Mouse (Mus musculus) thymus, adult 2 months (tissue): ENCODE measurements around the gene Dcdc2c. TPM values are rescaled to one million over a fixed set of nuclear protein-coding genes. Genes with fewer than 3 reads are reported as not detected.

Source experiments
- DNase-seq: peaks from one replicate; pipeline ENCODE4 v3.0.0; 2021
- H3K27ac ChIP-seq: fragments of 200-500 bp; 2 replicates; pipeline ENCODE4 v1.5.1; 2012; ENCODE audit warnings: low read length, control low read depth; ENCODE audit not compliant: control insufficient read depth, insufficient read depth
- H3K27me3 ChIP-seq: fragments of 200-500 bp; 2 replicates; pipeline ENCODE4 v1.6.1; 2012; ENCODE audit warnings: mild to moderate bottlenecking, low read length, moderate library complexity, mixed read lengths; ENCODE audit not compliant: control insufficient read depth, insufficient read depth
- H3K36me3 ChIP-seq: fragments of 200-500 bp; 2 replicates; pipeline ENCODE4 v1.6.1; 2012; ENCODE audit warnings: mild to moderate bottlenecking, low read length, moderate library complexity; ENCODE audit not compliant: control insufficient read depth, insufficient read depth
- H3K4me1 ChIP-seq: fragments of 200-500 bp; replicated peaks from 2 replicates; pipeline ENCODE4 v1.6.1; 2012; ENCODE audit warnings: low read length; ENCODE audit not compliant: control insufficient read depth, insufficient read depth
- H3K4me3 ChIP-seq: fragments of 200-500 bp; 2 replicates; pipeline ENCODE4 v1.5.1; 2012; ENCODE audit warnings: mild to moderate bottlenecking, low read length, control low read depth, moderate library complexity; ENCODE audit not compliant: control insufficient read depth, insufficient read depth
- CTCF ChIP-seq: fragments of 200-500 bp; IDR thresholded peaks from 2 replicates; pipeline ENCODE4 v1.5.1; 2012; ENCODE audit warnings: mild to moderate bottlenecking, control low read depth, low read length, moderate library complexity, borderline replicate concordance; ENCODE audit not compliant: control insufficient read depth, poor library complexity, insufficient read depth; ENCODE audit errors: extremely low read depth
- POLR2A ChIP-seq: fragments of 200-500 bp; IDR thresholded peaks from 2 replicates; pipeline ENCODE4 v1.6.1; 2012; ENCODE audit warnings: mild to moderate bottlenecking, low read length, control low read depth, moderate library complexity; ENCODE audit not compliant: control insufficient read depth, poor library complexity, insufficient read depth; ENCODE audit errors: extremely low read depth
- WGBS: fragments of 180-500 bp; shearing (Covaris S2); methylation state at CpG from one replicate; pipeline ENCODE4 v1.1.7; 2018; 5-methylcytosine and 5-hydroxymethylcytosine counted together
- polyA plus RNA-seq: library from polyadenylated mRNA; depleted of rRNA; stranded (reverse); fragments of >200 nt; gene quantifications from 2 replicates; pipeline ENCODE4 v1.2.3, GENCODE M21; 2012

The Dcdc2c gene
- polyA plus RNA-seq, 1 experiment = not detected

- Histone ChIP-seq H3K27ac (no peak overlapping the region), H3K36me3 (no peaks in the 10 kb centered on the region), H3K4me3 (no peak overlapping the region), H3K4me1 (no peaks in the 10 kb centered on the region), H3K27me3 (no peaks in the 10 kb centered on the region)
- 89% methylated on average over 6 of the region's 6 CpGs for WGBS
- DNase-seq = no peak
- TF ChIP-seq POLR2A (no peak), CTCF (no peak)
These were observed 35.8 kb upstream of the Dcdc2c start for GRCm38 (mm10) chr12:28587949-28588348.

DNA sequence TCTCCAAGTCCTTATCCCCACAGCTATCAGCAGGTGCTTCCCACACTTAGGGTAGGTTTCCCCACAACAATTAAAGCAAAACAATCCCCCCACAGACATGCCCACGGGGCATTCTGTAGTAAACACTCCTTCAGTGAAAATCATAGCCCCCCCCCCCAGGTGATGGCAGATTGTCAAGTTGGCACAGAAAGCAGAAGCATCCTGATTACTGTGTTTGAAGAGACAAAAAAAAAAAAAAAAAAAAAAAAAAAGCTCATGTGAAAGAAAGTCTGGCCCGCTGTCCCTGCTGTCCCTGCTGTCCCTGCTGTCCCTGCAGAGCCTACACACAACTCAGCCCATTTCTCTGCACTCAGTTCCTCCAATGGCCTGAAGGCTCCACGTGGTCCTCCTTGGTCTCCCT is 31.8 kb upstream of the Dcdc2c start:
- Histone ChIP-seq H3K27ac (no peak overlapping the region), H3K4me3 (no peak overlapping the region), H3K36me3 (no peaks in the 10 kb centered on the region), H3K4me1 (no peaks in the 10 kb centered on the region), H3K27me3 (no peaks in the 10 kb centered on the region)
- no peak for DNase-seq
- WGBS = 50% methylated on average over 3 of the region's 3 CpGs
- TF ChIP-seq CTCF (no peak), POLR2A (no peak)

DNA sequence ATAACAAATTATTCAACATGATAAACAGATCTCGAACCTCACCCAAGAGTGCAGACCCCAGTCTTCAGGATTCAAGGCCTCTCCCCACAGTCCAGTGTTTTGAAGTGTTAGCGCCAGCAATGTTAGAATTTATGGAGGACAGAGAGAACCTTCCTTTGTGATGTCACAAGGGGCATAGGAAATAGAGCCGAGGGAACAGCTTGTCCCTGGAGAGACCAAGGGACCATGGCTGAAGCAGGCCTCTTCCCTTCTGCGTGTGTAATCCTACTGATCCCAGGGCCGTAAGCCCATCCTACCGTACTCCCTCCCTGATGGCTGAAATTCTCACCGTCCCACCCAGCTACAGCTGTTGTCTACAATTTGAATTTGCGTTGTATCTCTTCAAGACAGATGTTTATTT is 30.2 kb upstream of the Dcdc2c start, which contains the start of gene Allc:
Gene Allc (minus strand): TSS at position 101 of the 400 bp plus-strand sequence.
- no peaks in the 10 kb centered on the region for H3K36me3 ChIP-seq
- no peak within 1 kb of the TSS for H3K4me3 ChIP-seq
- TF ChIP-seq CTCF = no peak
- TF ChIP-seq POLR2A = no peak
- no peak for DNase-seq
- 93% methylated on average over 8 of the region's 8 CpGs for WGBS
- no peaks in the 10 kb centered on the region for H3K27me3 ChIP-seq
- H3K27ac ChIP-seq = no peak within 1 kb of the TSS
- H3K4me1 ChIP-seq = no peaks in the 10 kb centered on the region

DNA sequence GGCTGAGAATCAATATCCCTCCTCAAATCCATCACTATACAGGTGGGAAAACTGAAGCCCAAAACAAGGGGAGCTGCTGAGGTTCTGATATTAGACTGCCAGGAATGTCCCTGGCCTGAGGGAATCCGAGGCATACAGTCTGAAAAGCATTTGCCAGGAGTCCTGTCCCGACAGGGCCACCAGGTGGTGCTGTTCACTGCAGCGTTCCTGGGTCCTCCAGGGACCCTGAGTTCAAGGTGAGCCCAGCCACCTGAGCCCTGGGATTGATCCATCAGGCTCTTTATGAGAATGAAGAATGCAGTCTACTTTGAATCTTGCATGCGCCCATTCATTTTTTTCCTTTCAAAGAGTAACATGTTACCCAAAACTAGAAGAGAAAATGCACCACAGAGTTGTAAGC is 26.9 kb upstream of the Dcdc2c start:
- Histone ChIP-seq H3K27ac (no peak overlapping the region), H3K4me3 (no peak overlapping the region), H3K4me1 (no peaks in the 10 kb centered on the region), H3K27me3 (no peaks in the 10 kb centered on the region), H3K36me3 (no peaks in the 10 kb centered on the region)
- peak; percentile 25 for DNase-seq
- peak; percentile 34; the same call in 1 of the 2 replicates for TF ChIP-seq CTCF
- no peak for TF ChIP-seq POLR2A
- 42% methylated on average over 4 of the region's 4 CpGs for WGBS

- H3K27me3 ChIP-seq = no peaks in the 10 kb centered on the region
- TF ChIP-seq CTCF (no peak), POLR2A (no peak)
- no peak for DNase-seq
- H3K36me3 ChIP-seq = no peaks in the 10 kb centered on the region
- H3K27ac ChIP-seq = no peak overlapping the region
- H3K4me3 ChIP-seq = no peak overlapping the region
- no peaks in the 10 kb centered on the region for H3K4me1 ChIP-seq
- 97% methylated on average over 3 of the region's 3 CpGs for WGBS
These were observed 25.9 kb upstream of the Dcdc2c start for GRCm38 (mm10) chr12:28578147-28578546.

- WGBS = 74% methylated on average over 6 of the region's 6 CpGs
- Histone ChIP-seq H3K4me3 (no peak overlapping the region), H3K27ac (no peak overlapping the region), H3K27me3 (no peaks in the 10 kb centered on the region), H3K4me1 (no peaks in the 10 kb centered on the region), H3K36me3 (no peaks in the 10 kb centered on the region)
- TF ChIP-seq POLR2A = no peak
- no peak for TF ChIP-seq CTCF
- DNase-seq = no peak
These were observed 23.3 kb upstream of the Dcdc2c start for GRCm38 (mm10) chr12:28575366-28576070.
